In the genomic region with DNA sequence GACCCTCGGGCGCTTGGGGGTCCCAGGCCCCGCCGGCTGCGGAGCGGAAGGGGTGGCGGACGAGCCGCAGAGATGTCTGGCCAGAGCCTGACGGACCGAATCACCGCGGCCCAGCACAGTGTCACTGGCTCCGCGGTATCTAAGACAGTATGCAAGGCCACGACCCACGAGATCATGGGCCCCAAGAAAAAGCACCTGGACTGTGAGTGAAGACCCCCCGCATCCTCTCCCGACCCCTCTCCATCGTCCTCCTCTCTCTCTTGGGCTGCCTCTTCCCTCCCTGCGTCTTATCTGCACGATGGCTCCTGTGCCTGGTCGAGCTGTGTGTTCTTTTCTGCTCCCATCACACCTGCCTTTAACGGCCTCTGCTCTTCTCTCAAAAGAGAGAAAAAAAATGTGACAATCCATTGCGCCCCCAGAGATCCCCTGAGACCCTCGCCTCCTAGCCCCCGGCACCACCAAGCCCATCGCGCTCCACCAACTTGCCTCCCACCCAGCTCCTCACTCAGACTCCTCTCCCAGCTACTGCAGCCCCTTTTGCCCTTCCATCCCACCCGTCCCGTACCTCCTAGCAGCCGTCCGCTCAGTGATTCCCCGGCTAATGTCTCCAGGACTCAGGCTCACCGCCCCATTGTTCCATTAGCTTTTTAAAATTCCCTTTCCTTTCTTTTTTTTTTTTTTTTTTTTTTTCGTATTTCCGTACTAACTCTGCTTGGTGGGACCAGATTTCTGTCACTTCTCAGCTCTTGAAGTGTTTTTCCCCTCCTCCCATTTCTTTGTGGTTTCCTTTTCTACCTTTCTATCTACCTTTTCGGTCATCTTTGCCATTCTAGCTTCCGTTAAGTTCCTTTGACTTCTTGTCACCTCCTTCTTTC, we compare ENCODE assay signal across 8 mouse cellular contexts. TPM values are rescaled to one million over a fixed set of nuclear protein-coding genes. Genes with fewer than 3 reads are reported as not detected.
A peak's percentile ranks its signal among the peaks of the same experiment; 100 is the strongest.
DNase-seq lines count a peak whose midpoint lies in the region; ATAC-seq and TF ChIP-seq lines count a peak whose summit lies in the region.

No protein-coding gene starts in this region.

- no peaks in the 10 kb centered on the region for H3K9me3 ChIP-seq in kidney, postnatal 0 days (replicated peaks; ENCODE audit: low read length)
- no peaks in the 10 kb centered on the region for H3K9me3 ChIP-seq in liver, embryonic 16.5 days (replicated peaks; ENCODE audit: control insufficient read depth, low read length)

- H3K9ac ChIP-seq in kidney, postnatal 0 days (ENCODE audit: low read depth, low read length) = peak overlapping the region; percentile 100
- H3K9ac ChIP-seq in liver, embryonic 16.5 days (ENCODE audit: low read depth, low read length) = peak overlapping the region; percentile 98

- peak overlapping the region; percentile 96 for H3K27ac ChIP-seq in kidney, postnatal 0 days
- peak overlapping the region; percentile 95 for H3K27ac ChIP-seq in liver, embryonic 16.5 days (ENCODE audit: low read length)

- intact Hi-C loops in gastrocnemius, postnatal 14 days (cut with DNase I; ENCODE audit: low total_unique reads) = no loop called here

- peak overlapping the region; percentile 98 for H3K4me3 ChIP-seq in kidney, postnatal 0 days (replicated peaks; ENCODE audit: low read depth, low read length)
- peak overlapping the region; percentile 91 for H3K4me3 ChIP-seq in liver, embryonic 16.5 days (ENCODE audit: low read depth, low read length)

- H3K36me3 ChIP-seq in kidney, postnatal 0 days (ENCODE audit: insufficient read depth, low read length) = no peaks in the 10 kb centered on the region
- H3K36me3 ChIP-seq in liver, embryonic 16.5 days (ENCODE audit: control insufficient read depth, insufficient read depth) = no peaks in the 10 kb centered on the region

- under 1% methylated on average over 37 of the region's 39 CpGs for WGBS in kidney, postnatal 0 days
- under 1% methylated on average over 37 of the region's 39 CpGs for WGBS in liver, embryonic 16.5 days (ENCODE audit: insufficient replicate concordance)

- H3K27me3 ChIP-seq in kidney, postnatal 0 days (ENCODE audit: insufficient read depth, low read length) = no peaks in the 10 kb centered on the region
- no peaks in the 10 kb centered on the region for H3K27me3 ChIP-seq in liver, embryonic 16.5 days (ENCODE audit: control insufficient read depth, insufficient read depth, low read depth, low read length)

- H3K4me1 ChIP-seq in kidney, postnatal 0 days (replicated peaks; ENCODE audit: insufficient read depth, low read length) = 0 out of 2 replicates have a peak, but pooled peaks cover 3% of the 10 kb centered on the region
- peaks cover 16% of the 10 kb centered on the region for H3K4me1 ChIP-seq in liver, embryonic 16.5 days (ENCODE audit: control insufficient read depth, low read depth, low read length)

- no peak for TF ChIP-seq CTCF in kidney, postnatal 0 days (IDR thresholded peaks at IDR 0.05; ENCODE audit: low read depth)

- DNase-seq in ovary, adult 18-20 months (ENCODE audit: low spot score) = peak; percentile 30
- DNase-seq in ovary, postnatal 10 days (ENCODE audit: low spot score) = no peak
- DNase-seq in embryo, embryonic 10 days (ENCODE audit: low spot score) = peak; percentile 45
- DNase-seq in gastrocnemius, postnatal 14 days = peak; percentile 32
- DNase-seq in kidney, postnatal 0 days (ENCODE audit: low spot score) = peak; percentile 55
- DNase-seq in ovary, postnatal 14 days (ENCODE audit: low spot score) = peak; percentile 16
- DNase-seq in thymus, postnatal 10 days (ENCODE audit: low spot score in 2 of 2) = peak; percentile 29 to 46

- peak; percentile 63 for ATAC-seq in kidney, postnatal 0 days (replicated peaks; ENCODE audit: low FRiP score, low read depth)
- ATAC-seq in liver, embryonic 16.5 days (ENCODE audit: low read depth) = peak; percentile 37

- peak overlapping the region; percentile 61 for H3K4me2 ChIP-seq in kidney, postnatal 0 days (ENCODE audit: low read length)
- H3K4me2 ChIP-seq in liver, embryonic 16.5 days (ENCODE audit: low read depth, low read length) = peak overlapping the region; percentile 59

RNA-seq across cellular contexts. Expression of gene Picalm, which starts 0.7 kb away (rescaled TPM):
- 100 to 1,000 TPM; 111 to 140 TPM for total RNA-seq in gastrocnemius, postnatal 14 days (2021)
- 48.2 and 48.6 TPM in 2 replicates for polyA plus RNA-seq in kidney, postnatal 0 days (2015; fragmentation: Nextera tagmentation; extraction: Ambion mirVana)
- 43.6 and 49.6 TPM in 2 replicates for polyA plus RNA-seq in liver, embryonic 16.5 days (2015; fragmentation: Nextera tagmentation; extraction: Ambion mirVana)
